Mouse (Mus musculus): ENCODE data around the gene Olfr1321.

The Olfr1321 gene

GRCm38 (mm10) chrX:49734959-49735358, at the start of gene Olfr1321:
Olfr1321 (minus strand) TSS chrX:49735059.
- DNase-seq: no peak

DNA sequence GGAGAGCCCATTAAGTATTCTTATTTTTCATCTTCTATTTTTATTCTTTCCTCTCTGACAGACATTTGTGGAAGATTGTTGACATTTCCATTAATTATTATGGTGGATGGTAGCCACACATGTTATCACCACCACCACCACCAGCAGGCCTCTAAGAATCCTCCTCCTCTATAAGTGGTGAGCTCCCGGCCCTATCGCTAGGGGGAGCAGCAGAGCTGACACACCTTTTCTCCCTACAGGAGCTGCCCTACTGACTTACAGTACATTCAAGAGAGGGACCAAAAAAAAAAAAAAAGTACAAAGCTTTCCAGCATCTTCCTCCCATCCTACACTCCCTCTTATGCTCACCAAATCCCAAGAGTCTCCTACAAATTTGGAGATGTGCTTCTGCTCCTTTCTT, 36.0 kb upstream of the Olfr1321 start:
- peak in 1 of 2 experiments; percentile 21 for DNase-seq

DNA sequence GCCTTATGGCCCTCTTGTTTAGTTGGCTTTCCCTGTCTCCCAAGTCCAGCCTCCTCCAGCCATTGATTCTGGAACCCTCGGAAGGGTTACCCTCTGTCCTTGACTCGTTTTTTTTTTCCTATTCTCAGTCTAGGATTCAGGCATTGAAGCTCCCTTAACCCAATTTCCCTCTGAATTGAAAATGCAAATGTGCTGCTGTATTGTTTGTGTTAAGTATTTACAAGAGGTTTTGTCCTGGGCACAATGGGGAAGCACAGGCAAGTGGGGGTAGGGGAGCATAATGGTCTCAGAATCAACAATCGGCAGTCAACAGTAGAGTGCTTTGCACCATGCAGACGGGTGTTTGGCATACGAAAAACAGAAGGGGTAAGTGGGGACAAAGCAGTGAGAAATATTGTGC, 10.3 kb upstream of the Olfr1321 start:
- no peak for DNase-seq
